Mouse (Mus musculus): ENCODE data around the gene Htr2a. TPM values are rescaled to one million over a fixed set of nuclear protein-coding genes. Genes with fewer than 3 reads are reported as not detected.

Gene Htr2a
- polyA plus RNA-seq, 1 experiment from 2014 or later, result 0.78 TPM

GRCm38 (mm10) chr14:74732079-74732783 lies 91.6 kb downstream of the Htr2a start, which contains the start of gene Esd:
Esd (plus strand) TSS chr14:74732297.
- H3K4me2 ChIP-seq (ENCODE audit: low read depth, low read length), result peak within 1 kb of the TSS; percentile 78
- ATAC-seq (ENCODE audit: low read depth), result peak; percentile 99
- peak within 1 kb of the TSS; percentile 87 for H3K9ac ChIP-seq (ENCODE audit: low read length)
- H3K4me3 ChIP-seq (ENCODE audit: low read length), result peak within 1 kb of the TSS; percentile 77
- no peaks in the 10 kb centered on the region for H3K9me3 ChIP-seq (ENCODE audit: control insufficient read depth, low read length)
- peak within 1 kb of the TSS; percentile 91 for H3K27ac ChIP-seq (ENCODE audit: low read length)
- H3K36me3 ChIP-seq (ENCODE audit: control insufficient read depth, insufficient read depth, low read length), result peaks cover 8% of the 10 kb centered on the region
- H3K4me1 ChIP-seq (replicated peaks; ENCODE audit: control insufficient read depth, insufficient read depth, low read length), result peaks cover 10% of the 10 kb centered on the region
- WGBS, result under 1% methylated on average over 52 of the region's 53 CpGs
- H3K27me3 ChIP-seq (ENCODE audit: control insufficient read depth, insufficient read depth, low read depth, low read length), result no peaks in the 10 kb centered on the region

- Histone ChIP-seq H3K27ac (ENCODE audit: low read length) (no peak overlapping the region), H3K4me1 (replicated peaks; ENCODE audit: control insufficient read depth, insufficient read depth, low read length) (peaks cover 10% of the 10 kb centered on the region), H3K36me3 (ENCODE audit: control insufficient read depth, insufficient read depth, low read length) (peaks cover 8% of the 10 kb centered on the region), H3K4me3 (ENCODE audit: low read length) (peak overlapping the region; percentile 77), H3K9me3 (ENCODE audit: control insufficient read depth, low read length) (no peaks in the 10 kb centered on the region), H3K9ac (ENCODE audit: low read length) (peak overlapping the region; percentile 46; the same call in 1 of the 2 replicates), H3K27me3 (ENCODE audit: control insufficient read depth, insufficient read depth, low read depth, low read length) (no peaks in the 10 kb centered on the region), H3K4me2 (ENCODE audit: low read depth, low read length) (peak overlapping the region; percentile 59)
- ATAC-seq (ENCODE audit: low read depth), result no peak
- WGBS, result 48% methylated on average over 2 of the region's 2 CpGs
Observed at GRCm38 (mm10) chr14:74733397-74733796, 92.8 kb downstream of the Htr2a start.

GRCm38 (mm10) chr14:74735471-74735870 lies 94.8 kb downstream of the Htr2a start:
- no peaks in the 10 kb centered on the region for H3K9me3 ChIP-seq (ENCODE audit: control insufficient read depth, low read length)
- H3K4me1 ChIP-seq (replicated peaks; ENCODE audit: control insufficient read depth, insufficient read depth, low read length), result peaks cover 10% of the 10 kb centered on the region
- peaks cover 16% of the 10 kb centered on the region for H3K36me3 ChIP-seq (ENCODE audit: control insufficient read depth, insufficient read depth, low read length)
- no peak overlapping the region for H3K9ac ChIP-seq (ENCODE audit: low read length)
- no peak overlapping the region for H3K4me2 ChIP-seq (ENCODE audit: low read depth, low read length)
- WGBS, result 66% methylated on average over 6 of the region's 6 CpGs
- H3K27ac ChIP-seq (ENCODE audit: low read length), result no peak overlapping the region
- H3K4me3 ChIP-seq (ENCODE audit: low read length), result no peak overlapping the region
- H3K27me3 ChIP-seq (ENCODE audit: control insufficient read depth, insufficient read depth, low read depth, low read length), result no peaks in the 10 kb centered on the region
- no peak for ATAC-seq (ENCODE audit: low read depth)

DNA sequence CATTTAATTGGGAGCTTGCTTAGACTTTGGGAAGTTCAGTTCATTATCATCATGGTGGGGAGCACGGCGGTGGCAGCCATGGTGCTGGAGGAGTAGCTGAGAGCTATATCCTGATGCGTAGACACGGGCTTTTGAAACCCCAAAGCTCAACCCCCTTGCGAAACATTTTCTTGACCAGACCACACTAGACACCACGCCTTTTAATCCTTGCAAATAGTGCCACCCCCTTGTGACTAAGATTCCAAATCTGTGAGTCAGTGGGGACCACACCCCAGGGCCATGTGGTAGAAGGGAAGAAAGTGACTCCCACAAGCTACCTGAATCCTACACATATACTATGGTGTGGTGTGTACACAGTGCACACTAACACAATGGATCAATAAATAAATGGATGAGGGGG lies 96.2 kb downstream of the Htr2a start:
- Histone ChIP-seq H3K4me1 (replicated peaks; ENCODE audit: control insufficient read depth, insufficient read depth, low read length) (peaks cover 10% of the 10 kb centered on the region), H3K9ac (ENCODE audit: low read length) (no peak overlapping the region), H3K9me3 (ENCODE audit: control insufficient read depth, low read length) (no peaks in the 10 kb centered on the region), H3K4me2 (ENCODE audit: low read depth, low read length) (no peak overlapping the region), H3K27me3 (ENCODE audit: control insufficient read depth, insufficient read depth, low read depth, low read length) (no peaks in the 10 kb centered on the region), H3K27ac (ENCODE audit: low read length) (no peak overlapping the region), H3K4me3 (ENCODE audit: low read length) (no peak overlapping the region), H3K36me3 (ENCODE audit: control insufficient read depth, insufficient read depth, low read length) (peaks cover 23% of the 10 kb centered on the region)
- ATAC-seq (ENCODE audit: low read depth), result no peak
- WGBS, result 96% methylated on average over 6 of the region's 6 CpGs

Other genes starting within 250 kb of the Htr2a start
- 333 and 349 TPM in 2 replicates for gene Esd, start 91.5 kb downstream of the Htr2a start, polyA plus RNA-seq (2015; fragmentation: Nextera tagmentation; extraction: Ambion mirVana)

Data from lung, embryonic 16.5 days (tissue).